Mouse (Mus musculus): ENCODE measurements around the gene Znrf3. TPM values are rescaled to one million over a fixed set of nuclear protein-coding genes. Genes with fewer than 3 reads are reported as not detected.

The Znrf3 gene
- total RNA-seq, 2 experiments from 2014 or later, result 9.4 to 9.7 TPM

- no peak for DNase-seq (ENCODE audit: low spot score)
- intact Hi-C loops (cut with DNase I), result no loop called here
These were observed 191.1 kb downstream of the Znrf3 start for GRCm38 (mm10) chr11:5253528-5253927.

- intact Hi-C loops (cut with DNase I), result no loop called here
- DNase-seq (ENCODE audit: low spot score), result no peak
These were observed 191.9 kb downstream of the Znrf3 start for GRCm38 (mm10) chr11:5252727-5253126.

GRCm38 (mm10) chr11:5251112-5251511 lies 193.5 kb downstream of the Znrf3 start:
- DNase-seq (ENCODE audit: low spot score), result no peak
- intact Hi-C loops (cut with DNase I), result no loop called here

- no peak for DNase-seq (ENCODE audit: low spot score)
- intact Hi-C loops (cut with DNase I), result no loop called here
These were observed 196.4 kb downstream of the Znrf3 start for GRCm38 (mm10) chr11:5248200-5248599.

GRCm38 (mm10) chr11:5245431-5245830 lies 199.2 kb downstream of the Znrf3 start:
- intact Hi-C loops (cut with DNase I), result loop anchor here (2.0 kb wide), 1 partner anchor 15 kb away; the partner anchor contains the start of gene Kremen1
- DNase-seq (ENCODE audit: low spot score), result no peak

- DNase-seq (ENCODE audit: low spot score), result no peak
- intact Hi-C loops (cut with DNase I), result loop anchor here (2.0 kb wide), 1 partner anchor 16 kb away; the partner anchor contains the start of gene Kremen1
These were observed 199.9 kb downstream of the Znrf3 start for GRCm38 (mm10) chr11:5244749-5245130.

GRCm38 (mm10) chr11:5243812-5244748 lies 200.6 kb downstream of the Znrf3 start:
- intact Hi-C loops (cut with DNase I), result loop anchor here (2.0 kb wide), 1 partner anchor 17 kb away; the partner anchor contains the start of gene Kremen1
- DNase-seq (ENCODE audit: low spot score), result peak; percentile 42

GRCm38 (mm10) chr11:5243208-5243607 lies 201.4 kb downstream of the Znrf3 start:
- DNase-seq (ENCODE audit: low spot score), result no peak
- intact Hi-C loops (cut with DNase I), result no loop called here

GRCm38 (mm10) chr11:5242158-5242557 lies 202.5 kb downstream of the Znrf3 start:
- intact Hi-C loops (cut with DNase I), result no loop called here
- DNase-seq (ENCODE audit: low spot score), result no peak

GRCm38 (mm10) chr11:5239706-5240690 lies 204.6 kb downstream of the Znrf3 start:
- intact Hi-C loops (cut with DNase I), result no loop called here
- DNase-seq (ENCODE audit: low spot score), result no peak

Other genes starting within 250 kb of the Znrf3 start
- gene Kremen1, start 183.3 kb downstream of the Znrf3 start, total RNA-seq (2021), result 10 to 100 TPM; 72.5 to 78.8 TPM
- gene Xbp1, start 75.8 kb upstream of the Znrf3 start, total RNA-seq (2021), result 10 to 100 TPM; 68.7 to 74.8 TPM
- 10 to 100 TPM; 17.9 to 23.5 TPM for gene Ccdc117, start 97.3 kb upstream of the Znrf3 start, total RNA-seq (2021)
- not detected for gene Ankrd36, start 124.8 kb upstream of the Znrf3 start, total RNA-seq (2021)